Mouse (Mus musculus): ENCODE data around the gene Pyy.

GRCm38 (mm10) chr11:102073722-102074121 is 33.9 kb downstream of the Pyy start:
- TF ChIP-seq EP300 (IDR thresholded peaks at IDR 0.05; ENCODE audit: low read depth) = no peak
- TF ChIP-seq CTCF (IDR thresholded peaks at IDR 0.05; ENCODE audit: low read depth) = no peak

Data from heart, postnatal 0 days (tissue).